Mouse (Mus musculus) testis, postnatal 10 days (tissue): ENCODE measurements around the gene Hemk1.

Source experiments
- DNase-seq: peaks from one replicate; pipeline ENCODE4 v3.0.0; 2021; ENCODE audit warnings: low spot score

Gene Hemk1

GRCm38 (mm10) chr9:107338172-107338883, at the start of gene Hemk1:
Gene Hemk1 (minus strand): TSS chr9:107338350.
- peak; percentile 80 for DNase-seq

GRCm38 (mm10) chr9:107387708-107388107, 49.6 kb upstream of the Hemk1 start:
- DNase-seq: no peak

- no peak for DNase-seq
Observed at GRCm38 (mm10) chr9:107386722-107387121, 48.6 kb upstream of the Hemk1 start.

GRCm38 (mm10) chr9:107384396-107384795, 46.2 kb upstream of the Hemk1 start:
- DNase-seq: no peak

GRCm38 (mm10) chr9:107381723-107382122, 43.6 kb upstream of the Hemk1 start:
- peak; percentile 79 for DNase-seq

- no peak for DNase-seq
Observed at GRCm38 (mm10) chr9:107377961-107378512, 39.9 kb upstream of the Hemk1 start.

- DNase-seq: no peak
Observed at GRCm38 (mm10) chr9:107375451-107375850, 37.3 kb upstream of the Hemk1 start.

GRCm38 (mm10) chr9:107374623-107375022, 36.5 kb upstream of the Hemk1 start:
- peak; percentile 62 for DNase-seq

GRCm38 (mm10) chr9:107372441-107372840, 34.3 kb upstream of the Hemk1 start:
- DNase-seq: no peak

- no peak for DNase-seq
Observed at GRCm38 (mm10) chr9:107370106-107370463, 31.9 kb upstream of the Hemk1 start.

- DNase-seq: no peak
Observed at GRCm38 (mm10) chr9:107369270-107370105, 31.3 kb upstream of the Hemk1 start.

- no peak for DNase-seq
Observed at GRCm38 (mm10) chr9:107368302-107368701, 30.2 kb upstream of the Hemk1 start.

- peak; percentile 79 for DNase-seq
Observed at GRCm38 (mm10) chr9:107366644-107367043, 28.5 kb upstream of the Hemk1 start.

GRCm38 (mm10) chr9:107360989-107361388, 22.8 kb upstream of the Hemk1 start:
- no peak for DNase-seq

- DNase-seq: peak; percentile 92
Observed at GRCm38 (mm10) chr9:107357651-107358050, 19.5 kb upstream of the Hemk1 start.

GRCm38 (mm10) chr9:107355870-107356765, 18.0 kb upstream of the Hemk1 start:
- DNase-seq: peak; percentile 77

- DNase-seq: no peak
Observed at GRCm38 (mm10) chr9:107354826-107355225, 16.7 kb upstream of the Hemk1 start.

- no peak for DNase-seq
Observed at GRCm38 (mm10) chr9:107349321-107349720, 11.2 kb upstream of the Hemk1 start.

- no peak for DNase-seq
Observed at GRCm38 (mm10) chr9:107347586-107348183, 9.5 kb upstream of the Hemk1 start.

GRCm38 (mm10) chr9:107346081-107346480, 7.9 kb upstream of the Hemk1 start:
- DNase-seq: no peak

GRCm38 (mm10) chr9:107344027-107344426, 5.9 kb upstream of the Hemk1 start:
- no peak for DNase-seq
